Mouse (Mus musculus) cerebellum, adult 2 months (tissue): ENCODE data around the gene Dst. TPM values are rescaled to one million over a fixed set of nuclear protein-coding genes. Genes with fewer than 3 reads are reported as not detected.

Experiments used
- DNase-seq, 2 experiments: peaks; one replicate each; pipeline ENCODE4 v3.0.0; 2021
- H3K27ac ChIP-seq: fragments of 200-500 bp; 2 replicates; pipeline ENCODE4 v1.5.1; 2012; ENCODE audit warnings: low read length, control low read depth, inconsistent platforms; ENCODE audit not compliant: insufficient read depth
- H3K27me3 ChIP-seq: fragments of 200-500 bp; 2 replicates; pipeline ENCODE4 v1.6.1; 2012; ENCODE audit warnings: inconsistent platforms, mild to moderate bottlenecking, low read length, moderate library complexity; ENCODE audit not compliant: control insufficient read depth, insufficient read depth
- H3K4me1 ChIP-seq: fragments of 200-500 bp; 2 replicates; pipeline ENCODE4 v1.6.1; 2011; ENCODE audit warnings: low read length; ENCODE audit not compliant: control insufficient read depth, insufficient read depth
- H3K4me3 ChIP-seq: fragments of 200-500 bp; replicated peaks from 2 replicates; pipeline ENCODE3; 2011; ENCODE audit warnings: mild to moderate bottlenecking, low read depth, low read length, control low read depth; ENCODE audit not compliant: insufficient read depth
- CTCF ChIP-seq: fragments of 200-500 bp; IDR thresholded peaks from 2 replicates; pipeline ENCODE4 v1.5.1; 2011; ENCODE audit warnings: low read depth, mild to moderate bottlenecking, control low read depth, low read length, moderate library complexity, borderline replicate concordance; ENCODE audit not compliant: insufficient read depth
- POLR2A ChIP-seq: fragments of 200-500 bp; IDR thresholded peaks from 2 replicates; pipeline ENCODE4 v1.6.1; 2011; ENCODE audit warnings: low read length, control low read depth, borderline replicate concordance; ENCODE audit not compliant: insufficient read depth
- WGBS: fragments of 180-500 bp; shearing (Covaris S2); methylation state at CpG from one replicate; pipeline ENCODE4 v1.1.7; 2018; 5-methylcytosine and 5-hydroxymethylcytosine counted together
- polyA plus RNA-seq: library from polyadenylated mRNA; depleted of rRNA; stranded (reverse); fragments of >200 nt; gene quantifications from 2 replicates; pipeline ENCODE4 v1.2.3, GENCODE M21; 2012; rRNA removed

Gene Dst
- 143 and 148 TPM in 2 replicates for polyA plus RNA-seq

DNA sequence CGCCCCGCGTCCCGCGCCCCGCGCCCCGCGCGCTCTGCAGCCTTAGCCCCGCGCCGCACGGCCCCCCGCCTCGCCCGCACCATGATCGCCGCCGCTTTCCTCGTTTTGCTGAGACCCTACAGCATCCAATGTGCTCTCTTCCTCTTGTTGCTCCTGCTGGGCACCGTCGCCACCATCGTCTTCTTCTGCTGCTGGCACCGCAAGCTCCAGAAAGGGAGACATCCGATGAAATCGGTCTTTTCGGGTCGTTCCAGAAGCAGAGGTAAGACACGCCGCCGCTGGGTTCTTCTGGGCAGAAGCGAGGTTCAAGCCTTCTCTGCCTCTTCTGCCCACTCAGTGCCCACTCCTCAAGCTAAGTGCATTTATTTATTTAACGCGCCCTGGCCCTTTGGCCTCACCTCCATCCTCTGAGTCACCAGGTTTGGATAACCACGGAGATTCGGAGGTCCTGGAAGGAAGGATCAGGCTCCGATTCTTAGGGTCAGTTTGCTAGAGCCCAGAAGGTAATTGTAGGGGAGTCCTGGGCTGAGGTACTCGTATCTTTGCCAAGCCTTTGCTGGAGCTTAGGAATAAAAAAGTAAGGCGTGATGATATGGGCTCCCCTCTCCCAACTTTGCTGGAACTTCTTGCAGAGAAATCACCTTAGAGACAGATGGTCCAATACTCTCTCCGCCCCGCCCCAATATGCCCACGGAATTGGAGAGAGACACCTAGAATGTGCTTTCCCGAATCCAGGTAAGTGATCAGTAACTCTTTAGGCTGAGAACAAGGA, at the start of gene Dst:
Gene Dst (plus strand): TSS at position 35 of the 772 bp plus-strand sequence.
- Histone ChIP-seq H3K4me3 (peak within 1 kb of the TSS; percentile 100), H3K27ac (peak within 1 kb of the TSS; percentile 90), H3K27me3 (no peaks in the 10 kb centered on the region), H3K4me1 (peaks cover 8% of the 10 kb centered on the region; the same call in 1 of the 2 replicates)
- TF ChIP-seq POLR2A (no peak), CTCF (no peak)
- WGBS: 2% methylated on average over 44 of the region's 44 CpGs
- DNase-seq: peak in 1 of 2 experiments; percentile 37

DNA sequence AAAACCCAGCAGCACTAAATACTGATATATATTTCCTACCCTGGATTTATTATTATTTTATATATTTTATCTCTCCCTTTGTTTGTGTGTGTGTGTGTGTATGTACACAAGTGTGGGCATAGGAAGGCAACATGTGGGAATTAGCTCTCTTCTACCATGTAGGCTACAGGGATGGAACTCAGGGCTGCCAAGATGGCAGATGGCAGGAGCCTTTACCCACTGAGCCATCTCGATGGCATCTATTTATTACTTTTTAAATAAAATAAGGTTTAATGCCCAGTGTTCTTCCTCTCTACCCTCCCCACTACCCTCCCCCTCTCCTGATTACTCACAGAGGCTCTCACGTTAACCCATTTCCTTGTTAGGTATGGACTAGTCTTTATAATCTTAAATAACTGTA, 39.0 kb upstream of the Dst start:
- H3K27ac ChIP-seq: no peak overlapping the region
- peak; percentile 38 to 71 for DNase-seq
- 7% methylated on average over 2 of the region's 2 CpGs for WGBS
- H3K4me3 ChIP-seq: no peak overlapping the region
- H3K27me3 ChIP-seq: no peaks in the 10 kb centered on the region
- no peaks in the 10 kb centered on the region for H3K4me1 ChIP-seq
- TF ChIP-seq CTCF (no peak), POLR2A (no peak)

DNA sequence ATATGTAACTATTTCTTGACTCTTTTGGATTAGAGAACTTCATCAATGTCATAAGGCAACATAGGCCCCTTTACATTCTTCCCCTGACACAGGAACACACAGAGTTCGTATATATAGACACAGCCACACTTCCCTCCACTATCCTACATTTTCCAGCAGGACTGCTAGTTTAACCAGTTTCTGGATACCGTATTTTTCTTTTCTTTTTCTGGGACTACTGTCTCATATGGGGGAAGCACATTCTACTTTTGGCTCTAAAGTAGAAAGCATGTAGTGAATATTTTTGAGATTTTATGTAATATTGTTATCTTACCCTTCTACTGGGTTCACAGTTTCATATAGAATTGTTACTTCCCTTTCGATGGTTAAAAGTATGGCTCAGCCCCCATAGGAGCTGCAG, 38.6 kb upstream of the Dst start:
- no peaks in the 10 kb centered on the region for H3K27me3 ChIP-seq
- DNase-seq: no peak
- TF ChIP-seq POLR2A (no peak), CTCF (no peak)
- no peak overlapping the region for H3K4me3 ChIP-seq
- H3K27ac ChIP-seq: no peak overlapping the region
- no peaks in the 10 kb centered on the region for H3K4me1 ChIP-seq
- 87% methylated on average over 3 of the region's 3 CpGs for WGBS

DNA sequence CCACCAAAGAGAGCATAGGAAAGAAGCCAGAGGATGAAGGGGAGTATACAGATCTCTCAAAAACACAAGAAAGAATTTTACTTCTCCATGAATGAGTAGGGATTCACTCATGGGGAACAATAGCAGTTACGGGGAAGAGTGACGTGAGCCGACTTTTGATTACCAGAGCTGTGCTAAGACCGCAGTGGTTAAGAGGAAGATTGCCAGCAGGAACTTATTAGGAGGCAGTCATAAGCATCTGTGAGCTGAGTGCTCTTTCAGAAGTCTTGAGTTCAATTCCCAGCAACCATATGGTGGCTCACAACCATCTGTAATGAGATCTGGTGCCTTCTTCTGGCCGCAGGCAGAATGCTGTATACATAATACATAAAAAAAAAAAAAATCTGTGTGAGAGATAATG, 34.5 kb upstream of the Dst start:
- no peak for DNase-seq

DNA sequence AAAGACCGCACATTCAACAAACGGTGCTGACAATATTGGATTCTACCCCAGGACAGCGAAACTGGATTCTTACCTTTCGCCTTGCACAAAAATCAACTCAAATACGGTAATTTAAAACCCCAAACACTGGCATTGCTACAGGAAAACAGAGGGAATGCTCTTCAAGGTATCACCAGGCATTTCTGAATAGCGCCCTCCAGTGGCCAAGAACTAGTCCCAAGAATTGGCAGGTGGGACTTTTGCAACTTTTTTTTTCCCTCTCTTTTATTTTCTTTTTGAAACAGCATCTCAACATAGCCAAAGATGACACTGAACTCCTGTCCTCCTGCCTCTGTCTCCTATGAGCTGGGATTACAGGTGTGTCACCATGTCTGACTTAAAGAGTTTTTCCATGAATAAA, 32.3 kb upstream of the Dst start:
- H3K4me1 ChIP-seq: no peaks in the 10 kb centered on the region
- DNase-seq: no peak
- no peak overlapping the region for H3K27ac ChIP-seq
- no peak overlapping the region for H3K4me3 ChIP-seq
- TF ChIP-seq CTCF (peak; percentile 8; the same call in 1 of the 2 replicates), POLR2A (no peak)
- 65% methylated on average over 6 of the region's 6 CpGs for WGBS
- no peaks in the 10 kb centered on the region for H3K27me3 ChIP-seq

More for the DNA sequence above, 34.5 kb upstream of the Dst start:
- no peaks in the 10 kb centered on the region for H3K27me3 ChIP-seq
- no peaks in the 10 kb centered on the region for H3K4me1 ChIP-seq
- TF ChIP-seq CTCF (no peak), POLR2A (no peak)
- H3K4me3 ChIP-seq: no peak overlapping the region
- WGBS: 78% methylated on average over 5 of the region's 5 CpGs
- H3K27ac ChIP-seq: no peak overlapping the region

DNA sequence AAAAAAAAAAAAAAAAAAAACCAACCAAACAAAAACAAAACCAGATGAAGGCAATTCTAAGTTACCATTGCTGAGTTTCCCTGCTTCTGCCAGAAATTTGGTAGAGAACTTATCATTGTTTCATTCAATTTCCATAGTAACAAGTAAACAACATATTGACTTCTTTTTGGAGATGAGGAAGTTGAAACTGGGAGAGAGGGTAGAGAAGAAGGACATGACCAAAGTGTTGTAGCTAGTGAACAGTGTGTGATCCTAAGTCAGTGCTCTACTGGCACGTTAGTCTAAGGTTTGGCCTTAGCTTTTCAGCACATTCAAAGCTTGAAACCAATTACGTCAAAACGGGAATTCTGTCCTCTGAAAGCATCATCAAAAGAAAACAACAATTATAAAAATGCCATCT, 31.6 kb upstream of the Dst start:
- no peak for TF ChIP-seq CTCF
- TF ChIP-seq POLR2A: no peak
- H3K4me3 ChIP-seq: no peak overlapping the region
- 92% methylated on average over 3 of the region's 3 CpGs for WGBS

DNA sequence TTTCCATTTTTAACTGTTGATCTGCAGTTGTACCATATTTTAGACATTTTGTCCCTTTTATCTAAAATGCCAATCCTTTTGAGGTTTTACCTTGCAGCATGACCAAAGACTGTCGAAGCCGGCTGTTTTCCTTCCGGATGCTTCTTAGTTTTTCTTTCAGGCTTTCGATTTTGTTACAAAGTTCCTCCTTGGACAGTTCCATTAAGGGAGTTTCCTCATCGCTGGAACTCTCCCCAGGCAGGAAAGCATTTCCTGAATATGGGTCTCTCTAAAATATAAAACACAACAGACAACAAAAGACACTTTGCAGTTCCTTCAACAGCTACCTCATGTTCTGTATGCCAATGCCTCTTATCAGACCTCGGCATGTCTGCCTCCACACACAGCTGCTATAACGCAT, 29.9 kb upstream of the Dst start:
- WGBS: 83% methylated on average over 7 of the region's 7 CpGs
- no peak for DNase-seq
- Histone ChIP-seq H3K27ac (no peak overlapping the region), H3K4me3 (no peak overlapping the region), H3K27me3 (no peaks in the 10 kb centered on the region), H3K4me1 (no peaks in the 10 kb centered on the region)
- TF ChIP-seq POLR2A: no peak
- no peak for TF ChIP-seq CTCF

More for the DNA sequence above, 31.6 kb upstream of the Dst start:
- Histone ChIP-seq H3K27ac (no peak overlapping the region), H3K27me3 (no peaks in the 10 kb centered on the region), H3K4me1 (no peaks in the 10 kb centered on the region)
- DNase-seq: no peak

DNA sequence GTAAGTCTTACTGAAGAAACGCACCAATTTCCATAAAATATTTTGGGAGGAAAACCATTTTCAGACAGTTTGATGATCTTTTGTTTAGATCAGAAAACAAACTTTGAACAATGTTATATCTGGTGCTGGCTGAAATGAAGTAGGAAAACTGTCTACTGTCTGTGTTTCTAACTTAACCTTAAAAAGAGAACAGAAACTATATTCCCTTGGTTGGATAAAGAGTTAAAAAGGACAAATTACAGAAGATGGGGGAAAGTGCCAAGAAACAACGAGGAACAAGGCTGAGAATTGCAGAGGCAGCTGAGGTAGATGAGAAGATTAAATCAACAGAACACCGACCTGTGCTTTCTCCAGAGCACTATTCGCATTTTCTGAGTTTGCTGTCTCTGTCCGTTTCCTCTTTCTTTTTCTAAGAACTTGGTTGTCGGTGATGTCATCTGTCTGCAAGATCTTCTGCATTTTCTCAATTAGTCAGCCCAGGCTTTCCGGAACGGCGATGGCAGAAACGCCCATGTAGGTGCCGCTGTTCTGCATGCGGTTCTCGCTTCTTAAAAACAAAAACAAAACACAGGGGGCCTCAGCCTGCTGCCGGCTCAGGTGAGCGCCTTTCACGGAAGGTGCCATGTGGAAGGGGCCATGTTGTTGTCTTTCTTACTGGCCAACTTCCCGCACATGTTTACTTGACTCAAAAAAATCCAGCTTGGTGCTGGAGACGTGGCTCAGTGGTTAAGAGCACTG, 24.8 kb upstream of the Dst start:
- no peak overlapping the region for H3K4me3 ChIP-seq
- WGBS: 36% methylated on average over 18 of the region's 18 CpGs
- peak; percentile 18 to 25 for DNase-seq
- TF ChIP-seq POLR2A (no peak), CTCF (no peak)
- H3K27me3 ChIP-seq: no peaks in the 10 kb centered on the region
- no peaks in the 10 kb centered on the region for H3K4me1 ChIP-seq
- no peak overlapping the region for H3K27ac ChIP-seq
